Mouse (Mus musculus) spleen, adult 18-20 months (tissue): ENCODE measurements at regions not wholly inside any gene's neighbourhood (a gene's known extent, or its start where the extent isn't known, plus 50 kb on each side); places are given as distances from the start of the nearest gene placed in this dataset.

Source experiments
- DNase-seq, 2 experiments: peaks; one replicate each; pipeline ENCODE4 v3.0.0; 2022; ENCODE audit warnings: mixed read lengths in 2 of 2

GRCm38 (mm10) chr12:113423736-113424597 lies 65.3 kb upstream of the Adam6b start:
- DNase-seq = peak; percentile 22 to 35

- DNase-seq = peak in 1 of 2 experiments; percentile 20
These were observed 64.6 kb upstream of the Adam6b start for GRCm38 (mm10) chr12:113424598-113425208.

GRCm38 (mm10) chr12:113425209-113426070 lies 63.9 kb upstream of the Adam6b start:
- DNase-seq = peak in 1 of 2 experiments; percentile 34

- DNase-seq = peak; percentile 50 to 53
These were observed 62.7 kb upstream of the Adam6b start for GRCm38 (mm10) chr12:113426636-113427035.

- peak in 1 of 2 experiments; percentile 65 for DNase-seq
These were observed 62.0 kb upstream of the Adam6b start for GRCm38 (mm10) chr12:113427339-113427738.

DNA sequence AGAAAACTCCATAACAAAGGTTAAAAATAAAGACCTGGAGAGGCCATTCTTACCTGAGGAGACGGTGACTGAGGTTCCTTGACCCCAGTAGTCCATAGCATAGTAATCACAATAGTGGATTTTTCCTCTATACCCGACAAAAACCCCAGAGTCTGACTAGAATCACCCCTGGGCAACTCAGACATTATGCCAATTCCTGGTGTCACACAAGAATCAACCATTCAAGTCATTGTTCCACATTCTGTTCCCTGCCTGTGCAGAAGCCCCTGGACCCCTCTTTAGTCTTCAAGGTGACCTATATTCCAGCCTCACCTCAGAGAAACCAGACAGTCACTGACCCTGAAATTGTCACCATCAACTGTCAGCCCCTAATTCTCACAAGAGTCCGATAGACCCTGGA lies 60.9 kb upstream of the Adam6b start:
- DNase-seq = peak in 1 of 2 experiments; percentile 21

- DNase-seq = no peak
These were observed 60.4 kb upstream of the Adam6b start for GRCm38 (mm10) chr12:113428901-113429300.

DNA sequence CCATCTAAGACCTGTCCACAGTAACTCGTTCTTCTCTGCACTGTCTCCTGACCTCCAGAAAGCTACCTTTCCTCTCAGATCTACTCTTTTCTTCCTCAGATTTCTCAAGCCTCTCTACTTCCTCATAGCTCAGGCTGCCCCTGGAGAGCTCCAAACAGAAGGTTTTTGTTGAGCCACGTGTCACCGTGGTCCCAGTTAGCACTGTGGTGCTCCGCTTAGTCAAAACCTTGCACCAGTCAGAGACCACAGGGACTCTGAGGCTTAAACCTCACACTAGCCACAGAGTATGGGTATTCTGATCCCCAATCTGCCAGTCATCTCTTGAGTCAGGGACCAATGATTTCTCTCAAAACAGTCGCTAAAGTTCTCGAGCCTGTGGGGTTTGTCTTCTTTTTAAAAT lies 59.0 kb upstream of the Adam6b start:
- no peak for DNase-seq
